Comparison of ENCODE assay signal across 14 mouse cellular contexts in genomic region chr16:96563350-96564257, GRCm38 (mm10).
DNase-seq lines count a peak whose midpoint lies in the region; ATAC-seq and TF ChIP-seq lines count a peak whose summit lies in the region.
"Had no signal": no experiment of that assay in that cellular context is flagged by ENCODE, and none has a peak within 500 bp of the region (broad histone marks: within the 10 kb centered on the region; RNA-seq: fewer than 3 reads in every experiment).

No protein-coding gene starts in this region.

- no peak for ATAC-seq in forebrain, embryonic 14.5 days
- no peak for ATAC-seq in forebrain, embryonic 11.5 days (replicated peaks; ENCODE audit: low FRiP score)
- ATAC-seq in neural tube, embryonic 13.5 days (ENCODE audit: low read depth) = peak; percentile 59
- peak; percentile 34; the same call in 1 of the 2 replicates for ATAC-seq in limb, embryonic 14.5 days (ENCODE audit: low FRiP score, low read depth)
- ATAC-seq in activated CD4-positive, CD25-positive, alpha-beta regulatory T cell, adult 4 months = no peak

- no peak overlapping the region for H3K4me2 ChIP-seq in forebrain, embryonic 14.5 days (ENCODE audit: low read length)
- H3K4me2 ChIP-seq in forebrain, embryonic 11.5 days (ENCODE audit: low read depth, low read length, severe bottlenecking) = no peak overlapping the region
- H3K4me2 ChIP-seq in neural tube, embryonic 13.5 days = no peak overlapping the region
- no peak overlapping the region for H3K4me2 ChIP-seq in limb, embryonic 14.5 days (replicated peaks; ENCODE audit: low read depth, low read length, severe bottlenecking)

- 24% methylated on average over 8 of the region's 8 CpGs for WGBS in forebrain, embryonic 14.5 days
- WGBS in forebrain, embryonic 11.5 days = 47% methylated on average over 8 of the region's 8 CpGs
- WGBS in neural tube, embryonic 13.5 days = 29% methylated on average over 8 of the region's 8 CpGs
- 36% methylated on average over 8 of the region's 8 CpGs for WGBS in limb, embryonic 14.5 days

- H3K4me1 ChIP-seq in forebrain, embryonic 14.5 days (ENCODE audit: control insufficient read depth, insufficient read depth, low read length) = peaks cover 8% of the 10 kb centered on the region; the same call in 1 of the 2 replicates
- H3K4me1 ChIP-seq in forebrain, embryonic 11.5 days (replicated peaks; ENCODE audit: control insufficient read depth, insufficient read depth, low read length) = 0 out of 2 replicates have a peak, but pooled peaks cover 2% of the 10 kb centered on the region
- peaks cover 24% of the 10 kb centered on the region for H3K4me1 ChIP-seq in neural tube, embryonic 13.5 days (replicated peaks)
- H3K4me1 ChIP-seq in limb, embryonic 14.5 days (ENCODE audit: control insufficient read depth, insufficient read depth, low read length) = peaks cover 4% of the 10 kb centered on the region
- H3K4me1 ChIP-seq: megakaryocyte, embryonic 14.5 days had no signal

- no peak overlapping the region for H3K4me3 ChIP-seq in forebrain, embryonic 14.5 days (ENCODE audit: low read depth, low read length)
- H3K4me3 ChIP-seq in forebrain, embryonic 11.5 days (ENCODE audit: low read depth, low read length) = no peak overlapping the region
- H3K4me3 ChIP-seq in neural tube, embryonic 13.5 days = no peak overlapping the region
- no peak overlapping the region for H3K4me3 ChIP-seq in limb, embryonic 14.5 days (replicated peaks; ENCODE audit: low read length)
- H3K4me3 ChIP-seq: heart, adult 2 months; layer of hippocampus, adult 2 months; megakaryocyte, embryonic 14.5 days had no signal

- DNase-seq in forebrain, embryonic 14.5 days (ENCODE audit: low spot score) = peak; percentile 49
- no peak for DNase-seq in forebrain, embryonic 11.5 days (ENCODE audit: low spot score)
- DNase-seq in neural tube, embryonic 10.5 days (ENCODE audit: extremely low spot score, low spot score) = no peak
- no peak for DNase-seq in limb, embryonic 14.5 days (ENCODE audit: low spot score)
- DNase-seq in frontal cortex, postnatal 14 days (ENCODE audit: low spot score in 2 of 2) = no peak
- DNase-seq in lung, postnatal 36 days = no peak
- DNase-seq: cerebellum, adult 9-11 months; heart, adult 2 months; kidney, adult 2 months; lung, adult 2 months had no signal

- H3K9me3 ChIP-seq in forebrain, embryonic 14.5 days (replicated peaks; ENCODE audit: control insufficient read depth, low read length) = no peaks in the 10 kb centered on the region
- no peaks in the 10 kb centered on the region for H3K9me3 ChIP-seq in forebrain, embryonic 11.5 days (ENCODE audit: control insufficient read depth, low read length)
- H3K9me3 ChIP-seq in neural tube, embryonic 13.5 days = no peaks in the 10 kb centered on the region
- H3K9me3 ChIP-seq in limb, embryonic 14.5 days (ENCODE audit: control insufficient read depth, low read length) = no peaks in the 10 kb centered on the region
- H3K9me3 ChIP-seq: megakaryocyte, embryonic 14.5 days had no signal

- H3K27me3 ChIP-seq in forebrain, embryonic 14.5 days (replicated peaks; ENCODE audit: control insufficient read depth, insufficient read depth, low read length) = no peaks in the 10 kb centered on the region
- H3K27me3 ChIP-seq in forebrain, embryonic 11.5 days (ENCODE audit: control insufficient read depth, insufficient read depth, low read length) = no peaks in the 10 kb centered on the region
- H3K27me3 ChIP-seq in neural tube, embryonic 13.5 days = no peaks in the 10 kb centered on the region
- no peaks in the 10 kb centered on the region for H3K27me3 ChIP-seq in limb, embryonic 14.5 days (ENCODE audit: control insufficient read depth, insufficient read depth, low read length)
- H3K27me3 ChIP-seq: megakaryocyte, embryonic 14.5 days had no signal

- no peaks in the 10 kb centered on the region for H3K36me3 ChIP-seq in forebrain, embryonic 14.5 days (ENCODE audit: control insufficient read depth, insufficient read depth, low read length)
- H3K36me3 ChIP-seq in forebrain, embryonic 11.5 days (ENCODE audit: control insufficient read depth, insufficient read depth, low read length) = no peaks in the 10 kb centered on the region
- no peaks in the 10 kb centered on the region for H3K36me3 ChIP-seq in neural tube, embryonic 13.5 days
- no peaks in the 10 kb centered on the region for H3K36me3 ChIP-seq in limb, embryonic 14.5 days (ENCODE audit: control insufficient read depth, insufficient read depth, low read length)

- no peak for TF ChIP-seq POLR2A in limb, embryonic 14.5 days (IDR thresholded peaks at IDR 0.05; ENCODE audit: borderline replicate concordance, extremely low read depth, insufficient read depth, insufficient read length)

- H3K9ac ChIP-seq in forebrain, embryonic 14.5 days (ENCODE audit: low read length) = no peak overlapping the region
- H3K9ac ChIP-seq in forebrain, embryonic 11.5 days (ENCODE audit: low read length) = no peak overlapping the region
- H3K9ac ChIP-seq in neural tube, embryonic 13.5 days = no peak overlapping the region
- H3K9ac ChIP-seq in limb, embryonic 14.5 days (ENCODE audit: low read depth, low read length, severe bottlenecking) = no peak overlapping the region

- no peak overlapping the region for H3K27ac ChIP-seq in forebrain, embryonic 14.5 days (ENCODE audit: low read depth, low read length)
- H3K27ac ChIP-seq in forebrain, embryonic 11.5 days (ENCODE audit: low read depth, low read length) = no peak overlapping the region
- H3K27ac ChIP-seq in neural tube, embryonic 13.5 days (replicated peaks) = peak overlapping the region; percentile 69
- no peak overlapping the region; the same call in 1 of the 2 replicates for H3K27ac ChIP-seq in limb, embryonic 14.5 days (replicated peaks; ENCODE audit: low read depth, low read length)
- H3K27ac ChIP-seq: heart, adult 2 months; layer of hippocampus, adult 2 months had no signal

Comparison
In these comparisons a context has a peak if more than half of its experiments do, and no peak if none do; other contexts are left out.
1. ATAC-seq: peak in neural tube, embryonic 13.5 days (single experiment) and limb, embryonic 14.5 days (single experiment); none in forebrain, embryonic 14.5 days (single experiment), forebrain, embryonic 11.5 days (single experiment) and activated CD4-positive, CD25-positive, alpha-beta regulatory T cell, adult 4 months (single experiment).